Mouse (Mus musculus) bone marrow macrophage, adult 2 months (primary cell): ENCODE data around the gene Bckdk.

Source experiments
- CTCF ChIP-seq: IDR thresholded peaks from 2 replicates; pipeline ENCODE4 v1.5.1; 2012; ENCODE audit warnings: low read depth, mild to moderate bottlenecking, low read length, moderate library complexity
- POLR2A ChIP-seq: IDR thresholded peaks from 2 replicates; pipeline ENCODE4 v1.6.1; 2012; ENCODE audit warnings: mild to moderate bottlenecking, low read depth, low read length, borderline replicate concordance

- no peak for TF ChIP-seq CTCF
- no peak for TF ChIP-seq POLR2A
These were observed 23.0 kb downstream of the Bckdk start for GRCm38 (mm10) chr7:127926846-127927245.
